Mouse (Mus musculus) right cerebral cortex, adult 2 months (tissue): ENCODE results near the gene Nlrp4a.
"Not testable (repeated sequence)": the region's sequence is repeated elsewhere in the genome, so short reads cannot be mapped to it uniquely, and the experiment has no call there.

ENCODE experiments used
- DNase-seq, 2 experiments: peaks; one replicate each; pipeline ENCODE4 v3.0.0; 2021 to 2022; ENCODE audit warnings: low spot score in 2 of 2

The Nlrp4a gene

DNA sequence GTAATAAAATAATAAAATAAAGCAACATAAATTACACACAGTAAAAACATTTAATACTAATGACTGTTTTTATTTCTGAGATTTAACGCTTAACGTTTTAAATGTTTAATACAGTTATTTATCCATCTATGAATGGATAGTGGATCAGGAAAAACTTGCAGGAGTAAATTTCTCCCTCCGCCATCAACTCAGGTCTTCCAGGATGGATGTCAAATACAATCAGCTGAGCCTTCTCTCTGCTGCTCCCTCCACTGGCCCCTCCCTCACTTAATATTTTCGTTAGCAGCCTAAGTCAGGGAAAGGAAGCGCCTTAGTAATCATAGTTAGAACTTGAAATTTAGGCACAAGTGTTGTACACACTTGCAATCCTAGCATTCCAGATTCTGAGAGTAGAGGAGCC, at the start of gene Nlrp4a:
Gene Nlrp4a (plus strand): TSS at position 301 of the 400 bp plus-strand sequence.
- no peak for DNase-seq

DNA sequence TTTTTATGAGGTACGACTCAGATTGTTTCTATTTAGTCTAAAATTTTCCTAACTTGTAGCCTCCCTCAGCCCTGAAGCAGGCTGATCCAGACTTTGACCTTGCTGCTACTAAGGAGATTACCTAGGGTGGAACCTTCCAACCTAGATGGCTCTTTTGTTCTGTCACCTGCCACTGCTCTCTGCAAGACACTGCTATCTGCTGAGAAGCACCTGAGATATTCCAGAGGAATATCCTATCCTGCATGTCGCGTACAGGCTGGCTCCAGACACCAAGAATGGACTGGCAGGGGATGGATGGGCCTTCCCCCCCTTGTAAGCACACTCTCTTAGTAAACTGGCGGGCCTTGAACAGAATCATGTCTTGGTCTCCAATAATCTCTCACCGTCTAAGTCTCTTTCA, 48.2 kb upstream of the Nlrp4a start:
- not testable (repeated sequence) for DNase-seq

GRCm38 (mm10) chr7:26391137-26391536, 43.8 kb upstream of the Nlrp4a start:
- DNase-seq, result not testable (repeated sequence)

- not testable (repeated sequence) for DNase-seq
Observed at GRCm38 (mm10) chr7:26391811-26392210, 43.1 kb upstream of the Nlrp4a start.

DNA sequence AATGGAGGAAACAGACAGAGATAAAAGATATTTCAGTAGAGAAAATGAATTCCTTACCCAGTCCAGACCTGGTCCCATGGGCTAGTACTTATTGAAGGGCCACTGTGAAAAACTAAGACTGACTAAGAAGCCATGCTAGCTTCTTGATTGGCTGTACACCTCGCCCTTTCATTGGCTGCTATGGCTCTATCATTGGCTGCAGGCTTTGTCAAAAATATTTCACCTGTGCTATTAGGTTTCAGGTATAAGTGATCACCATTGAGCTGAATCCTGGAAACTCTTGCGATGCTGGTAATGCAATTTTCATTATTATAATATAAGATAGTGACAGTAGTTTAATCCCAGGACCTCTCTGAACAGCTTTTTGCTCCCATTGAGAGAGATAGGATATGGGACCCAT, 31.3 kb upstream of the Nlrp4a start, which contains the start of gene Nlrp9c:
Gene Nlrp9c (minus strand): TSS at position 101 of the 400 bp plus-strand sequence.
- not testable (repeated sequence) for DNase-seq

DNA sequence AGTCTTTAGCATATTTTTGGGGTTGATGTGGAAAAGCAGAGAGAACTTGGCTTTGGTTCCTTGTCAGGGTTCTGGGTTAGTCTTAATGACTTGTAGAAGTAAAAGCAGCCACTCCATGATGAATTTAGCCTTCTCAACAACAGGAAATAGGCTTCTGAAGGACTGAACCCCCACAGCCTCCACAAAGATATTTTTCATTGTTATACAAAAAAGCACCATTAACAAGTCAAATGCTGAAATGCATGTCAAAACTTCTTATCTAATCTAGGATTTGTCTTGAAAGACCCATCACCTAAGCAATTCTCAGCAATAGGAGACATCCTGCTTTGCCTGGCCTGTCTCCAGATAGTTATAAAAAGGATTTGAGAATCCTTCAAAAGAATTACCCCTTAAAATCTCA, 41.8 kb downstream of the Nlrp4a start:
- no peak for DNase-seq

DNA sequence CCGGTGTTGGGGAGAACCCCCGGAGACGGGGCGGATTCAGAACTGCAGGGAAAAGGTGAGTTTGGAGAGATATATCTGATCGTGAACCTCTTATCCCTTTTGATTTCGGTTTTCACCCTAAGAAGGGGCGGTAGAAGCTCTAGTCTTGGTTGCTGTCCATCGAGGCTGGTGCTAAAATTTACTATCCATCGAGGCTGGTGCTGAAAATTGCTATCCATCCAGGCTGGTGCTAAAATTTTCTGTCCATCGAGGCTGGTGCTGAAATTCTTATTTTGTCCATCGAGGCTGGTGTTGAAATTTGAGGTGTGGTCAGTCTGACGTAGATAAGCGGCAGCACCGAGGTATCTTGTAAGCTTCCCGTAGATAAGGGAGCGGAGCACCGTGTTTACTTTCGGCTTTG, 54.6 kb downstream of the Nlrp4a start:
- not testable (repeated sequence) for DNase-seq
